Mouse (Mus musculus): ENCODE data around the gene Scgb1b11. TPM values are rescaled to one million over a fixed set of nuclear protein-coding genes. Genes with fewer than 3 reads are reported as not detected.
"Not testable (repeated sequence)": the region's sequence is repeated elsewhere in the genome, so short reads cannot be mapped to it uniquely, and the experiment has no call there.

Gene Scgb1b11
- not detected in 2 replicates for polyA plus RNA-seq (2012; rRNA removed)

- H3K27ac ChIP-seq (ENCODE audit: insufficient read depth, low read depth, low read length); DNase-seq; H3K4me1 ChIP-seq (ENCODE audit: control insufficient read depth, insufficient read depth, low read length); H3K27me3 ChIP-seq (replicated peaks; ENCODE audit: control insufficient read depth, insufficient read depth, low read length); H3K4me3 ChIP-seq (ENCODE audit: insufficient read depth, low read depth, low read length); H3K36me3 ChIP-seq (ENCODE audit: control insufficient read depth, insufficient read depth, low read length): not testable (repeated sequence)
- no CpG with 5 or more reads among the region's 2 CpGs for WGBS
Observed at GRCm38 (mm10) chr7:32222540-32222939, at the start of gene Scgb1b11. Gene Scgb1b11, plus strand, starts transcription at chr7:32222840.

- H3K27ac ChIP-seq (ENCODE audit: insufficient read depth, low read depth, low read length); H3K27me3 ChIP-seq (replicated peaks; ENCODE audit: control insufficient read depth, insufficient read depth, low read length); H3K4me1 ChIP-seq (ENCODE audit: control insufficient read depth, insufficient read depth, low read length); H3K4me3 ChIP-seq (ENCODE audit: insufficient read depth, low read depth, low read length); H3K36me3 ChIP-seq (ENCODE audit: control insufficient read depth, insufficient read depth, low read length); DNase-seq: not testable (repeated sequence)
- WGBS: 79% methylated on average over 2 of the region's 2 CpGs
Observed at GRCm38 (mm10) chr7:32211045-32211444, 11.6 kb upstream of the Scgb1b11 start, which contains the start of gene Scgb2b11. Gene Scgb2b11, minus strand, starts transcription at chr7:32211145.

Other genes starting within 250 kb of the Scgb1b11 start
- gene Scgb1b10, start 122.0 kb upstream of the Scgb1b11 start, polyA plus RNA-seq (2012; rRNA removed): not detected in 2 replicates
- gene Scgb2b11, start 11.7 kb upstream of the Scgb1b11 start, polyA plus RNA-seq (2012; rRNA removed): not detected in 2 replicates
- not detected in 2 replicates for gene Scgb2b12, start 104.4 kb downstream of the Scgb1b11 start, polyA plus RNA-seq (2012; rRNA removed)
- not detected in 2 replicates for gene Scgb1b12, start 111.3 kb downstream of the Scgb1b11 start, polyA plus RNA-seq (2012; rRNA removed)
- not detected in 2 replicates for gene Scgb1b29, start 218.7 kb downstream of the Scgb1b11 start, polyA plus RNA-seq (2012; rRNA removed)

All from kidney, adult 2 months (tissue).